Mouse (Mus musculus) heart, embryonic 16.5 days (tissue): ENCODE results near the gene Dguok. TPM values are rescaled to one million over a fixed set of nuclear protein-coding genes. Genes with fewer than 3 reads are reported as not detected.

ENCODE experiments used
- ATAC-seq: fragments of 200-750 bp; cut with Nextera tagmentation; replicated peaks from 2 replicates; pipeline ENCODE4 v1.8.0; 2017; ENCODE audit warnings: moderate number of reproducible peaks; ENCODE audit not compliant: insufficient read depth, low FRiP score; ENCODE audit errors: extremely low read depth
- H3K27ac ChIP-seq: fragments of 300-500 bp; sonication (generic); 2 replicates; pipeline ENCODE4 v1.5.1; 2014; ENCODE audit warnings: mild to moderate bottlenecking, low read length, control low read depth, moderate library complexity
- H3K27me3 ChIP-seq: fragments of 300-500 bp; sonication (generic); 2 replicates; pipeline ENCODE4 v1.6.1; 2014; ENCODE audit warnings: low read length, mixed read lengths; ENCODE audit not compliant: control insufficient read depth, insufficient read depth
- H3K36me3 ChIP-seq: fragments of 300-500 bp; sonication (generic); 2 replicates; pipeline ENCODE4 v1.6.1; 2014; ENCODE audit not compliant: control insufficient read depth, insufficient read depth
- H3K4me1 ChIP-seq: fragments of 300-500 bp; sonication (generic); 2 replicates; pipeline ENCODE4 v1.6.1; 2014; ENCODE audit warnings: low read length, mixed read lengths; ENCODE audit not compliant: control insufficient read depth, insufficient read depth
- H3K4me2 ChIP-seq: fragments of 300-500 bp; sonication (generic); 2 replicates; pipeline ENCODE4 v1.6.1; 2014; ENCODE audit warnings: low read depth, mild to moderate bottlenecking, control low read depth, low read length
- H3K4me3 ChIP-seq: fragments of 300-500 bp; sonication (generic); 2 replicates; pipeline ENCODE4 v1.5.1; 2014; ENCODE audit warnings: mild to moderate bottlenecking, control low read depth, low read length
- H3K9ac ChIP-seq: fragments of 300-500 bp; sonication (generic); 2 replicates; pipeline ENCODE4 v1.6.1; 2014; ENCODE audit warnings: low read length, control low read depth
- H3K9me3 ChIP-seq: fragments of 300-500 bp; sonication (generic); replicated peaks from 2 replicates; pipeline ENCODE4 v1.6.1; 2016; ENCODE audit warnings: low read length; ENCODE audit not compliant: control insufficient read depth
- WGBS: fragments of 180-500 bp; shearing (Covaris S2); extraction: QIAGEN DNeasy Blood & Tissue Kit; methylation state at CpG from one replicate; pipeline ENCODE4 v1.1.7; 2014; 5-methylcytosine and 5-hydroxymethylcytosine counted together
- polyA plus RNA-seq: library from polyadenylated mRNA; unstranded; fragments of >200 nt; fragmentation: Nextera tagmentation; extraction: Ambion mirVana; gene quantifications from 2 replicates; pipeline ENCODE4 v1.2.1, GENCODE M21; 2015

Dguok gene
- polyA plus RNA-seq, result 57.6 and 58.2 TPM in 2 replicates

GRCm38 (mm10) chr6:83506258-83507167 lies at the start of gene Dguok:
Gene Dguok (minus strand): TSS chr6:83506969.
- Histone ChIP-seq H3K9me3 (no peaks in the 10 kb centered on the region), H3K4me3 (peak within 1 kb of the TSS; percentile 88), H3K4me1 (peaks cover 20% of the 10 kb centered on the region), H3K27ac (peak within 1 kb of the TSS; percentile 96), H3K4me2 (peak within 1 kb of the TSS; percentile 73), H3K27me3 (no peaks in the 10 kb centered on the region), H3K36me3 (no peaks in the 10 kb centered on the region), H3K9ac (peak within 1 kb of the TSS; percentile 87)
- ATAC-seq, result peak; percentile 99
- WGBS, result under 1% methylated on average over 54 of the region's 54 CpGs

GRCm38 (mm10) chr6:83555972-83556371 lies 49.2 kb upstream of the Dguok start:
- no peak overlapping the region for H3K4me3 ChIP-seq
- H3K27me3 ChIP-seq, result no peaks in the 10 kb centered on the region
- H3K27ac ChIP-seq, result peak overlapping the region; percentile 73
- peak; percentile 53; the same call in 1 of the 2 replicates for ATAC-seq
- H3K9me3 ChIP-seq, result no peaks in the 10 kb centered on the region
- H3K36me3 ChIP-seq, result peaks cover 3% of the 10 kb centered on the region; the same call in 1 of the 2 replicates
- 26% methylated on average over 6 of the region's 6 CpGs for WGBS
- no peak overlapping the region for H3K4me2 ChIP-seq
- H3K9ac ChIP-seq, result no peak overlapping the region
- peaks cover 21% of the 10 kb centered on the region for H3K4me1 ChIP-seq

GRCm38 (mm10) chr6:83548346-83548745 lies 41.6 kb upstream of the Dguok start:
- H3K9me3 ChIP-seq, result no peaks in the 10 kb centered on the region
- no peak overlapping the region for H3K4me3 ChIP-seq
- no peak overlapping the region for H3K27ac ChIP-seq
- H3K27me3 ChIP-seq, result no peaks in the 10 kb centered on the region
- ATAC-seq, result no peak
- peaks cover 19% of the 10 kb centered on the region for H3K36me3 ChIP-seq
- no peak overlapping the region for H3K9ac ChIP-seq
- no peak overlapping the region for H3K4me2 ChIP-seq
- no peaks in the 10 kb centered on the region for H3K4me1 ChIP-seq
- 66% methylated on average over 5 of the region's 5 CpGs for WGBS

GRCm38 (mm10) chr6:83545778-83546177 lies 39.0 kb upstream of the Dguok start:
- 83% methylated on average over 3 of the region's 3 CpGs for WGBS
- no peak for ATAC-seq

GRCm38 (mm10) chr6:83541756-83542456 lies 35.1 kb upstream of the Dguok start:
- Histone ChIP-seq H3K4me2 (peak overlapping the region; percentile 31; the same call in 1 of the 2 replicates), H3K27me3 (no peaks in the 10 kb centered on the region), H3K9me3 (no peaks in the 10 kb centered on the region), H3K9ac (0 out of 2 replicates have a peak overlapping the region, but pooled peaks have one; percentile 37), H3K4me3 (no peak overlapping the region), H3K36me3 (peaks cover 14% of the 10 kb centered on the region), H3K4me1 (peaks cover 18% of the 10 kb centered on the region), H3K27ac (peak overlapping the region; percentile 92)
- 44% methylated on average over 11 of the region's 11 CpGs for WGBS
- peak; percentile 89 for ATAC-seq

More at GRCm38 (mm10) chr6:83545778-83546177, 39.0 kb upstream of the Dguok start:
- Histone ChIP-seq H3K4me1 (peaks cover 14% of the 10 kb centered on the region), H3K9me3 (no peaks in the 10 kb centered on the region), H3K9ac (no peak overlapping the region), H3K27me3 (no peaks in the 10 kb centered on the region), H3K36me3 (peaks cover 19% of the 10 kb centered on the region), H3K4me3 (no peak overlapping the region), H3K4me2 (no peak overlapping the region), H3K27ac (no peak overlapping the region)

- H3K27ac ChIP-seq, result peak overlapping the region; percentile 16; the same call in 1 of the 2 replicates
- H3K4me2 ChIP-seq, result no peak overlapping the region
- H3K27me3 ChIP-seq, result no peaks in the 10 kb centered on the region
- H3K9me3 ChIP-seq, result no peaks in the 10 kb centered on the region
- WGBS, result 35% methylated on average over 4 of the region's 4 CpGs
- H3K9ac ChIP-seq, result no peak overlapping the region
- H3K4me3 ChIP-seq, result no peak overlapping the region
- H3K36me3 ChIP-seq, result 0 out of 2 replicates have a peak, but pooled peaks cover 6% of the 10 kb centered on the region
- peaks cover 18% of the 10 kb centered on the region for H3K4me1 ChIP-seq
- no peak for ATAC-seq
Observed at GRCm38 (mm10) chr6:83540017-83540416, 33.2 kb upstream of the Dguok start.

- no peak overlapping the region for H3K9ac ChIP-seq
- ATAC-seq, result no peak
Observed at GRCm38 (mm10) chr6:83536795-83537059, 30.0 kb upstream of the Dguok start.

GRCm38 (mm10) chr6:83536028-83536794 lies 29.4 kb upstream of the Dguok start, which contains the start of gene Actg2:
Gene Actg2 (minus strand): TSS chr6:83536265.
- Histone ChIP-seq H3K36me3 (no peaks in the 10 kb centered on the region), H3K9ac (no peak within 1 kb of the TSS), H3K27me3 (no peaks in the 10 kb centered on the region), H3K4me3 (no peak within 1 kb of the TSS), H3K4me1 (peaks cover 4% of the 10 kb centered on the region; the same call in 1 of the 2 replicates), H3K9me3 (no peaks in the 10 kb centered on the region), H3K4me2 (no peak within 1 kb of the TSS), H3K27ac (no peak within 1 kb of the TSS)
- 69% methylated on average over 12 of the region's 12 CpGs for WGBS
- no peak for ATAC-seq

More at GRCm38 (mm10) chr6:83536795-83537059, 30.0 kb upstream of the Dguok start:
- Histone ChIP-seq H3K36me3 (no peaks in the 10 kb centered on the region), H3K4me3 (no peak overlapping the region), H3K9me3 (no peaks in the 10 kb centered on the region), H3K4me1 (peaks cover 10% of the 10 kb centered on the region), H3K27ac (no peak overlapping the region), H3K27me3 (no peaks in the 10 kb centered on the region), H3K4me2 (no peak overlapping the region)
- WGBS, result 44% methylated on average over 6 of the region's 6 CpGs
